Mouse (Mus musculus) ovary, postnatal 36 days (tissue): Measurements from ENCODE around the gene Prpsap1.
"Not testable (repeated sequence)": the region's sequence is repeated elsewhere in the genome, so short reads cannot be mapped to it uniquely, and the experiment has no call there.

Experiments used
- DNase-seq: peaks from one replicate; pipeline ENCODE4 v3.0.0; 2022; ENCODE audit warnings: low spot score, mixed read lengths

The Prpsap1 gene

GRCm38 (mm10) chr11:116428872-116429859 is 64.8 kb downstream of the Prpsap1 start:
- DNase-seq: no peak

GRCm38 (mm10) chr11:116426852-116427575 is 67.0 kb downstream of the Prpsap1 start:
- DNase-seq: no peak

DNA sequence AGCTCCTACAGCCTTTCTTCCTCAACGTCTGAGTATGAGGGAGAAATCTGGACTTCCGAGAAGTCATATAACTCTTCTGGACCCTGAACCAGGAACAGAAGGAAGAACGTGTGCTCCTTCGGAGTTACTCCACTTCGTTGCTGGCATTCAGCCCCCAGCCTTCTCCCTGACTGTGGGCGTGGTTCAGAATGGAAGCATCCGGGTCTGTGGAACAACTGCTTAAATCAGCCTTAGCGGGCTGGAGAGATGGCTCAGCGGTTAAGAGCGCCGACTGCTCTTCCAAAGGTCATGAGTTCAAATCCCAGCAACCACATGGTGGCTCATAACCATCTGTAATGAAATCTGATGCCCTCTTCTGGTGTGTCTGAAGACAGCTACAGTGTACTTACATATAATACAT is 67.7 kb downstream of the Prpsap1 start:
- DNase-seq: not testable (repeated sequence)

DNA sequence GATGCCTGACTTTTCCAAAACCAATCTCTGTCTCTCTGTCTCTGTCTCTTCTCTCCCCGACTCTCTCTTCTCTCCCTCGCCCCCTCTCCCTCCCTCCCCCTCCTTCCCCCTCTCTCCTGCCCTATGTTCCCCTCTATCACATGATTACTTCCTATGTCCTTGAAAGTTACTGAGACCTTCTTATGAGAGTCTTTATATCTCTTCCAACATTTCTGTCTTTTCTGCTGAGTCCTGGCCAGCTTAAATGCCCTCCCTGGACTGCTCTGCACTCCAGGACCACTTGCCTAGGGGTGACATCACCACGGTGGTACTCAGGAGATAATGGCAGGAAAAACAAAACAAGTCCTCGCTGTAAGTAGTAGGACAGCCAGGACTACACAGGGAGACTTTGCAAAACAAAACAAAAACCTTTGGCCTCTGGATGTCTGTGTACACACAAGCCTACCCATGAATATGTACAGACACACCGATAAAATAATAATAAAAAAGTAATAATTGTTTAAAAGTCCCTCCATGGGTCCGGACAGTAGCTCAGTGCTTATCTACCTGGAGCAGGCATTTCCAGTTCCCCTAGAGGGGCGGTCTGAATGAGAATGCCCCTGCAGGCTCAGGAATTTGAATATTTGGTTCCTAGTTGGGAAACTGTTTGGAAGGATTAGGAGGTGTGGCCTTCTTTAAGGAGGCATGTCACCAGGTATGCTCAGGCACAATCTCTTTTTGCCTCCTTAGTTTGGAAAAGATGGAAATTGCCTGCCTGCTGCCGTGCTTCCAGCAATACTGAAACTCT is 69.2 kb downstream of the Prpsap1 start:
- DNase-seq: no peak

- DNase-seq: no peak
Measured at GRCm38 (mm10) chr11:116423782-116424620, 70.0 kb downstream of the Prpsap1 start.

GRCm38 (mm10) chr11:116423214-116423613 is 70.8 kb downstream of the Prpsap1 start:
- DNase-seq: no peak

DNA sequence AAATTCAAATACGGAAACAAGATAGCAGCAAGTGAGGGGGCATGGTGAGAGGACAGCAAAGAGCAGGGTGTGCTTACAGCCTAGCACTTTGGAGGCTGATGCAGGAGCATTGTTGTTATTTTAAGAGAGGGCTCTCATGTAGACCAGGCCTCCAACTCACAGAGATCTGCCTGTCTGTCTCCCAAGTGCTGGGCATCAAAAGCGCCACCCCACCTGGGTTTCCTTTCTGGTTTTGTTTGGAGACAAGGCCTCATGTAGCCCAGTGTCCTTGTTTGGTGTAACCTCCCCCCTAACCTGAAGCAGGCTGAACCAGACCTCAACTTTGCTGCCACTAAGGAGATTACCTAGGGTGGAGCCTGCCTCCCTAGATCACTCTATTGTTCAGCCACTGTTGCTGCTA is 71.4 kb downstream of the Prpsap1 start:
- DNase-seq: no peak

GRCm38 (mm10) chr11:116421102-116421501 is 72.9 kb downstream of the Prpsap1 start:
- no peak for DNase-seq
